Mouse (Mus musculus) lung, adult 2 months (tissue): ENCODE results near the gene Ifnab.

ENCODE experiments used
- CTCF ChIP-seq: fragments of 200-500 bp; IDR thresholded peaks from 2 replicates; pipeline ENCODE4 v1.5.1; 2011; ENCODE audit warnings: mild to moderate bottlenecking, low read length, control low read depth; ENCODE audit not compliant: insufficient read depth
- POLR2A ChIP-seq: fragments of 200-500 bp; IDR thresholded peaks from 2 replicates; pipeline ENCODE4 v1.6.1; 2011; ENCODE audit warnings: low read depth, mild to moderate bottlenecking, control low read depth, low read length, borderline replicate concordance; ENCODE audit errors: extremely low read depth

- TF ChIP-seq CTCF (no peak), POLR2A (no peak)
Observed at GRCm38 (mm10) chr4:88692537-88692936, 1.4 kb upstream of the Ifnab start.
